Mouse (Mus musculus) bone marrow macrophage, adult 2 months (primary cell): ENCODE measurements around the gene Rin2.

ENCODE experiments used
- CTCF ChIP-seq: IDR thresholded peaks from 2 replicates; pipeline ENCODE4 v1.5.1; 2012; ENCODE audit warnings: low read depth, mild to moderate bottlenecking, low read length, moderate library complexity
- POLR2A ChIP-seq: IDR thresholded peaks from 2 replicates; pipeline ENCODE4 v1.6.1; 2012; ENCODE audit warnings: mild to moderate bottlenecking, low read depth, low read length, borderline replicate concordance

DNA sequence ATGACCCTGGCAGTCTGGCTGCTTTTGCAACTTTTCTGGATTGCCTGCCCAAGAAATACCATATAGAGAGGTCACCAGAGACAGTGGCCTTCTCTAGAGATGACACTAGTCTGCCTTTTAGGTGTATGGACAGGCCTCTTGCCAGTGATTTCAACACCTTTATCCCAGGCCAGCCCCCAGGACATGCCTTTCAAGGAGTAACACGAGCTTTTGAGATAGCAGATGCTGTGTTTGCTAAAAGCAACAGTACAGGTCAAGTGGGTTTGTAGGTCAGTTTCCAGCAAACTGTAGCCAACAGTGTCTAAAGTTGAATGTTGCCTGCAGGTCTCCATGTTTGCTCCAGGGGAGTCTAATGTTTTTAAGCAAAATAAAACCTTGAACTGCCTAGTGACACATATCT, 118.7 kb downstream of the Rin2 start:
- TF ChIP-seq CTCF = no peak
- no peak for TF ChIP-seq POLR2A
